Mouse (Mus musculus) CH12.LX (cell line): Measurements from ENCODE around the gene E2f3. TPM values are rescaled to one million over a fixed set of nuclear protein-coding genes. Genes with fewer than 3 reads are reported as not detected.

Source experiments
- DNase-seq: peaks from one replicate; pipeline ENCODE4 v3.0.0-alpha.2; 2013; ENCODE audit errors: extremely low read depth
- H3K27ac ChIP-seq: 2 replicates; pipeline ENCODE4 v1.5.1; 2012; ENCODE audit warnings: low read depth, mild to moderate bottlenecking, control low read depth, moderate library complexity; ENCODE audit not compliant: insufficient read depth
- H3K27me3 ChIP-seq: replicated peaks from 2 replicates; pipeline ENCODE3; 2012; ENCODE audit warnings: inconsistent platforms
- H3K36me3 ChIP-seq, 2 experiments: replicated peaks in 1 of 2; 2 replicates each; pipeline versions ENCODE3 to v1.6.1; 2012; ENCODE audit warnings: inconsistent platforms in 1 of 2, low read length in 1 of 2, mild to moderate bottlenecking in 1 of 2, mixed read lengths in 1 of 2, moderate library complexity in 1 of 2; ENCODE audit not compliant: control insufficient read depth in 1 of 2, insufficient read depth in 1 of 2
- H3K4me1 ChIP-seq, 2 experiments: 2 replicates each; pipeline ENCODE4 v1.6.1; 2012; ENCODE audit warnings: inconsistent platforms in 1 of 2, moderate library complexity in 1 of 2; ENCODE audit not compliant: insufficient read depth in 2 of 2, control insufficient read depth in 1 of 2
- H3K4me2 ChIP-seq: 2 replicates; pipeline ENCODE4 v1.6.1; 2012; ENCODE audit warnings: low read depth, mild to moderate bottlenecking, control low read depth; ENCODE audit not compliant: poor library complexity, insufficient read depth, severe bottlenecking
- H3K4me3 ChIP-seq, 3 experiments: fragments of 150-350 bp in 1 of 3; sonication (generic) in 1 of 3; replicated peaks in 1 of 3; 2 replicates each; pipeline versions ENCODE3 to v1.5.1; 2011 to 2012; ENCODE audit warnings: low read depth in 2 of 3, low read length in 2 of 3, mild to moderate bottlenecking in 2 of 3, moderate library complexity in 2 of 3, control low read depth in 1 of 3, improper control_type of control experiment in 1 of 3, inconsistent platforms in 1 of 3, mixed read lengths in 1 of 3; ENCODE audit not compliant: poor library complexity in 1 of 3
- H3K79me2 ChIP-seq: replicated peaks from 2 replicates; pipeline ENCODE4 v1.6.1; 2012; ENCODE audit warnings: mild to moderate bottlenecking, moderate library complexity; ENCODE audit not compliant: control insufficient read depth, poor library complexity, insufficient read depth, severe bottlenecking; ENCODE audit errors: extremely low read depth
- H3K9ac ChIP-seq: 2 replicates; pipeline ENCODE4 v1.6.1; 2012; ENCODE audit warnings: low read depth, mild to moderate bottlenecking, control low read depth, moderate library complexity; ENCODE audit not compliant: insufficient read depth
- H3K9me3 ChIP-seq: replicated peaks from 2 replicates; pipeline ENCODE3; 2012; ENCODE audit warnings: low read length, inconsistent platforms, mixed read lengths
- BHLHE40 ChIP-seq: IDR thresholded peaks from 2 replicates; pipeline ENCODE4 v1.6.1; 2011; ENCODE audit warnings: mild to moderate bottlenecking, low read depth, low read length, improper control_type of control experiment
- CHD1 ChIP-seq: IDR thresholded peaks from 2 replicates; pipeline ENCODE4 v1.6.1; 2012; ENCODE audit warnings: low read depth, low read length, improper control_type of control experiment, inconsistent platforms
- CTCF ChIP-seq, 2 experiments: IDR thresholded peaks in 1 of 2; conservative IDR thresholded peaks in 1 of 2; 2 replicates each; pipeline ENCODE4 v1.5.1; 2011 to 2012; ENCODE audit warnings: low read depth in 2 of 2, low read length in 2 of 2, improper control_type of control experiment in 1 of 2, inconsistent platforms in 1 of 2, mild to moderate bottlenecking in 1 of 2, moderate library complexity in 1 of 2
- EP300 ChIP-seq: IDR thresholded peaks from 2 replicates; pipeline ENCODE4 v1.6.1; 2011; ENCODE audit warnings: low read length, improper control_type of control experiment
- ETS1 ChIP-seq: conservative IDR thresholded peaks from 2 replicates; pipeline ENCODE4 v1.6.1; 2012; ENCODE audit warnings: low read depth, mild to moderate bottlenecking, inconsistent platforms, low read length, improper control_type of control experiment, moderate library complexity
- HCFC1 ChIP-seq: IDR thresholded peaks from 2 replicates; pipeline ENCODE4 v1.6.1; 2012; ENCODE audit warnings: low read depth, mild to moderate bottlenecking, inconsistent platforms, low read length, improper control_type of control experiment
- IRF4 ChIP-seq: IDR thresholded peaks from 2 replicates; pipeline ENCODE4 v1.6.1; 2014; ENCODE audit warnings: low read depth, mild to moderate bottlenecking, inconsistent platforms, low read length, improper control_type of control experiment
- JUN ChIP-seq: IDR thresholded peaks from 2 replicates; pipeline ENCODE4 v1.6.1; 2011; ENCODE audit warnings: low read depth, mild to moderate bottlenecking, low read length, improper control_type of control experiment, moderate library complexity; ENCODE audit not compliant: insufficient read depth
- JUND ChIP-seq: conservative IDR thresholded peaks from 2 replicates; pipeline ENCODE4 v1.6.1; 2011; ENCODE audit warnings: low read depth, low read length, improper control_type of control experiment
- MAZ ChIP-seq: IDR thresholded peaks from 2 replicates; pipeline ENCODE4 v1.6.1; 2012; ENCODE audit warnings: low read depth, mild to moderate bottlenecking, inconsistent platforms, low read length, improper control_type of control experiment, moderate library complexity
- MXI1 ChIP-seq: IDR thresholded peaks from 2 replicates; pipeline ENCODE4 v1.6.1; 2011; ENCODE audit warnings: mild to moderate bottlenecking, low read depth, low read length, improper control_type of control experiment
- NRF1 ChIP-seq: IDR thresholded peaks from 2 replicates; pipeline ENCODE4 v1.6.1; 2014; ENCODE audit warnings: low read depth, mild to moderate bottlenecking, inconsistent platforms, low read length, improper control_type of control experiment, moderate library complexity
- PAX5 ChIP-seq: IDR thresholded peaks from 2 replicates; pipeline ENCODE4 v1.6.1; 2012; ENCODE audit warnings: low read length, inconsistent platforms, mixed read lengths
- POLR2A ChIP-seq: IDR thresholded peaks from 2 replicates; pipeline ENCODE4 v1.6.1; 2011; ENCODE audit warnings: low read depth, mild to moderate bottlenecking, improper control_type of control experiment, low read length
- POLR2AphosphoS2 ChIP-seq: IDR thresholded peaks from 2 replicates; pipeline ENCODE4 v1.6.1; 2011; ENCODE audit warnings: low read depth, low read length, improper control_type of control experiment
- RCOR1 ChIP-seq: conservative IDR thresholded peaks from 2 replicates; pipeline ENCODE4 v1.6.1; 2012; ENCODE audit warnings: low read depth, mild to moderate bottlenecking, inconsistent platforms, low read length, improper control_type of control experiment
- SIN3A ChIP-seq: IDR thresholded peaks from 2 replicates; pipeline ENCODE4 v1.6.1; 2012; ENCODE audit warnings: low read length, improper control_type of control experiment, inconsistent platforms
- SMC3 ChIP-seq: IDR thresholded peaks from 2 replicates; pipeline ENCODE4 v1.6.1; 2011; ENCODE audit warnings: low read depth, low read length, improper control_type of control experiment
- TBP ChIP-seq: conservative IDR thresholded peaks from 2 replicates; pipeline ENCODE4 v1.6.1; 2011; ENCODE audit warnings: low read depth, low read length, improper control_type of control experiment
- USF2 ChIP-seq: conservative IDR thresholded peaks from 2 replicates; pipeline ENCODE4 v1.6.1; 2011; ENCODE audit warnings: low read depth, low read length, improper control_type of control experiment
- ZC3H11A ChIP-seq: IDR thresholded peaks from 2 replicates; pipeline ENCODE4 v1.6.1; 2012; ENCODE audit warnings: low read depth, mild to moderate bottlenecking, inconsistent platforms, low read length, improper control_type of control experiment
- ZKSCAN1 ChIP-seq: IDR thresholded peaks from 2 replicates; pipeline ENCODE4 v1.6.1; 2012; ENCODE audit warnings: low read depth, inconsistent platforms, low read length, improper control_type of control experiment, borderline replicate concordance
- dilution Hi-C: fragments of 300-500 bp; cut with MboI; formaldehyde crosslinking; loops from 2 replicates; pipeline ENCODE4 v1.14.3; 2020; ENCODE audit warnings: low sequenced_read_pairs; ENCODE audit not compliant: extremely low pct_unique_long_range_greater_than_20kb, extremely low pct_ligation_motif_present
- in situ Hi-C: fragments of 300-500 bp; cut with MboI; formaldehyde crosslinking; loops from 3 replicates; pipeline ENCODE4 v1.14.3; 2019; ENCODE audit warnings: low sequenced_read_pairs, low pct_ligation_motif_present, low pct_unique_long_range_greater_than_20kb, mixed read lengths
- polyA plus RNA-seq: library from polyadenylated mRNA; unstranded; fragments of >175 nt; gene quantifications from 2 replicates; pipeline ENCODE4 v1.2.1, GENCODE M21; 2012; ENCODE audit warnings: low read depth; ENCODE audit not compliant: insufficient read length
- total RNA-seq, 2 experiments: library from RNA; depleted of rRNA; stranded (reverse); fragments of 300-350 nt in 1 of 2; fragments of >200 nt in 1 of 2; gene quantifications; 2 replicates each; pipeline ENCODE4 v1.2.3; 2012 to 2014

Gene E2f3
- total and polyA plus RNA-seq, 3 experiments: 7.6 to 20.7 (median 12.9) TPM

GRCm38 (mm10) chr13:29911141-29911540 is 74.7 kb downstream of the E2f3 start:
- H3K36me3 ChIP-seq: peaks cover 45 to 87% of the 10 kb centered on the region in 2 experiments
- H3K79me2 ChIP-seq: no peaks in the 10 kb centered on the region
- TF ChIP-seq ZC3H11A: no peak
- no peak for TF ChIP-seq USF2
- TF ChIP-seq CTCF (conservative IDR thresholded peaks at IDR 0.05 in 1 of 2, IDR thresholded peaks at IDR 0.05 in 1 of 2; ENCODE audit: low read depth in 2 of 2, low read length in 2 of 2): no peak
- TF ChIP-seq NRF1: no peak
- no peak for TF ChIP-seq PAX5
- no peak for TF ChIP-seq BHLHE40
- TF ChIP-seq JUN: no peak
- in situ Hi-C loops: loop anchor here (5.0 kb wide), 1 partner anchor 41 kb away; no protein-coding TSS in a partner anchor
- no peak overlapping the region for H3K9ac ChIP-seq
- no peak overlapping the region for H3K4me2 ChIP-seq
- DNase-seq: no peak
- no peak overlapping the region for H3K4me3 ChIP-seq
- H3K4me1 ChIP-seq: peaks cover 9 to 18% of the 10 kb centered on the region in 2 experiments
- dilution Hi-C loops: no loop called here
- no peak overlapping the region for H3K27ac ChIP-seq
- no peaks in the 10 kb centered on the region for H3K9me3 ChIP-seq
- H3K27me3 ChIP-seq: no peaks in the 10 kb centered on the region

DNA sequence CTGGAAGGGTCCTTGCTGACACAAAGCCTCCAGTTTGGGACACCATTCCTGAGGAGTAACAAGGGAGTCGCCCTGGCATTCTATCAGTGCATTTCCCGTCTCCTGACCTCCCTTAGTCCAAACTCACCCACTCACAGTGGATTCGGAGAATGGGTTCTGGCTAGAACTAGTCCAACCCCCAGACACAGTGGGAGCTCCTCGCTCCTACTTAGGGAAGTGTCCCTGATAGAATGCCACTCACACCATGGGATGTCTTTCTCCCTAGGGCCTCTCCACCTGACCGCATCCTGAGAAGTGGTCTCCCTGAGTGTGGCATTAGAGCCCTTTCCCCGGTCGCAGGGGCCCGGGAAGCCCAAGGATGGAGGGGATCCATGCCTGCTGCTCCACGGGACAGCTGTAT is 77.4 kb downstream of the E2f3 start:
- H3K27ac ChIP-seq: no peak overlapping the region
- in situ Hi-C loops (no loop called here), dilution Hi-C loops (no loop called here)
- H3K4me1 ChIP-seq: peaks cover 14 to 31% of the 10 kb centered on the region in 2 experiments
- no peaks in the 10 kb centered on the region for H3K79me2 ChIP-seq
- peaks cover 35 to 63% of the 10 kb centered on the region in 2 experiments for H3K36me3 ChIP-seq
- no peaks in the 10 kb centered on the region for H3K9me3 ChIP-seq
- no peaks in the 10 kb centered on the region for H3K27me3 ChIP-seq
- no peak for TF ChIP-seq RCOR1
- TF ChIP-seq EP300: no peak
- no peak for TF ChIP-seq ZC3H11A
- TF ChIP-seq JUND: no peak
- no peak for TF ChIP-seq MAZ
- TF ChIP-seq SMC3: no peak
- TF ChIP-seq USF2: no peak
- no peak for TF ChIP-seq CHD1
- no peak for TF ChIP-seq POLR2A
- TF ChIP-seq CTCF (conservative IDR thresholded peaks at IDR 0.05 in 1 of 2, IDR thresholded peaks at IDR 0.05 in 1 of 2; ENCODE audit: low read depth in 2 of 2, low read length in 2 of 2): no peak
- no peak for TF ChIP-seq HCFC1
- TF ChIP-seq POLR2AphosphoS2: no peak
- TF ChIP-seq MXI1: no peak
- no peak for TF ChIP-seq ZKSCAN1
- TF ChIP-seq SIN3A: no peak
- no peak for TF ChIP-seq IRF4
- TF ChIP-seq ETS1: no peak
- no peak for TF ChIP-seq TBP
- no peak overlapping the region for H3K4me2 ChIP-seq
- DNase-seq: no peak
- no peak overlapping the region for H3K4me3 ChIP-seq
- no peak overlapping the region for H3K9ac ChIP-seq
